Mouse (Mus musculus) spleen, adult 2 months (tissue): ENCODE measurements around the gene Gm14862. TPM values are rescaled to one million over a fixed set of nuclear protein-coding genes. Genes with fewer than 3 reads are reported as not detected.

ENCODE experiments used
- DNase-seq, 2 experiments: peaks; one replicate each; pipeline versions ENCODE4 v3.0.0 to v3.0.0-alpha.2; 2012 to 2021; ENCODE audit warnings: low spot score in 2 of 2, low read depth in 1 of 2
- H3K27ac ChIP-seq: fragments of 200-500 bp; 2 replicates; pipeline ENCODE4 v1.5.1; 2012; ENCODE audit warnings: low read length, inconsistent platforms; ENCODE audit not compliant: insufficient read depth
- H3K27me3 ChIP-seq: fragments of 200-500 bp; 2 replicates; pipeline ENCODE4 v1.6.1; 2012; ENCODE audit warnings: mild to moderate bottlenecking, moderate library complexity, low read length, inconsistent platforms; ENCODE audit not compliant: control insufficient read depth, insufficient read depth
- H3K36me3 ChIP-seq: fragments of 200-500 bp; 2 replicates; pipeline ENCODE4 v1.6.1; 2012; ENCODE audit warnings: mild to moderate bottlenecking, low read length, inconsistent platforms; ENCODE audit not compliant: control insufficient read depth, insufficient read depth
- H3K4me1 ChIP-seq: fragments of 200-500 bp; 2 replicates; pipeline ENCODE4 v1.6.1; 2011; ENCODE audit warnings: inconsistent platforms; ENCODE audit not compliant: control insufficient read depth, insufficient read depth, insufficient read length
- H3K4me3 ChIP-seq: fragments of 200-500 bp; 2 replicates; pipeline ENCODE4 v1.5.1; 2011; ENCODE audit warnings: mild to moderate bottlenecking, inconsistent platforms; ENCODE audit not compliant: insufficient read depth, insufficient read length; ENCODE audit errors: extremely low read depth
- CTCF ChIP-seq: fragments of 200-500 bp; IDR thresholded peaks from 2 replicates; pipeline ENCODE4 v1.5.1; 2011; ENCODE audit warnings: mild to moderate bottlenecking, inconsistent platforms; ENCODE audit not compliant: insufficient read depth, insufficient read length, insufficient replicate concordance; ENCODE audit errors: extremely low read depth
- POLR2A ChIP-seq: fragments of 200-500 bp; IDR thresholded peaks from 2 replicates; pipeline ENCODE4 v1.6.1; 2011; ENCODE audit warnings: low read depth, low read length, inconsistent platforms
- WGBS: fragments of 180-500 bp; shearing (Covaris S2); methylation state at CpG from one replicate; pipeline ENCODE4 v1.1.7; 2018; 5-methylcytosine and 5-hydroxymethylcytosine counted together
- polyA plus RNA-seq: library from polyadenylated mRNA; depleted of rRNA; stranded (reverse); fragments of >200 nt; gene quantifications from 2 replicates; pipeline ENCODE4 v1.2.3, GENCODE M21; 2012

Gm14862 gene
- polyA plus RNA-seq, 1 experiment = 0.09 TPM

DNA sequence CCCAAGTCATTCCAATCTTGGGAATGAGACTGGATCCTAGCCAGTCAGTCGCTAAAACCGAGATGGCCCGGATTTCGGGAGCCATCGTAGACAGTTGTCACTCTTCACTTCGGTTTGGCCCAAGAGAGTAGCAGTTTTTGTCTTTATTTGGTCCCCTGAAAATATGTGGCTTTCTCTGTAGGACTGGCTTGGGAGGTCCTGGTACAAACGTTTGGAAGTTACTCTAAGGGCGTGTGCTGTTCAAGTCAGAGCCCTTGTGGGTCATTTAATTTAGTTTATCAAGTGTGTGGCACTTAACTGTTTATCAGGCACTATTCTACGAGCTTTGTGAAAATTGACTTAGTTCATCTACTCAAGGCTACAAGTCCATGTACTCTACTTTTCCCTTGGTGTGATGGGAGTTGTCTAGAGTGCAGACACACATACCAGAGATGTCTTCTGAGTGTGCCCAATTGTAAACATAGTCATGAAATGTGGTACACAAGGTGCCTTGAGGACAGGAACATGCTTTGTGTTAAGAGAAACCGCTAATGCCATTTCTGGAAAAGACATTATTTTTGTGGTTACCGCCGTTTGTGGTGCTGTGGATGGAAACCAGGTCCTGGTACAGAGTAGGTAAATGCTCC is 16.8 kb upstream of the Gm14862 start:
- H3K27me3 ChIP-seq = no peaks in the 10 kb centered on the region
- H3K27ac ChIP-seq = peak overlapping the region; percentile 74; the same call in 1 of the 2 replicates
- TF ChIP-seq POLR2A = no peak
- no peak for TF ChIP-seq CTCF
- H3K36me3 ChIP-seq = no peaks in the 10 kb centered on the region
- 54% methylated on average over 12 of the region's 12 CpGs for WGBS
- no peaks in the 10 kb centered on the region; the same call in 1 of the 2 replicates for H3K4me1 ChIP-seq
- peak overlapping the region; percentile 68; the same call in 1 of the 2 replicates for H3K4me3 ChIP-seq
- DNase-seq = no peak

DNA sequence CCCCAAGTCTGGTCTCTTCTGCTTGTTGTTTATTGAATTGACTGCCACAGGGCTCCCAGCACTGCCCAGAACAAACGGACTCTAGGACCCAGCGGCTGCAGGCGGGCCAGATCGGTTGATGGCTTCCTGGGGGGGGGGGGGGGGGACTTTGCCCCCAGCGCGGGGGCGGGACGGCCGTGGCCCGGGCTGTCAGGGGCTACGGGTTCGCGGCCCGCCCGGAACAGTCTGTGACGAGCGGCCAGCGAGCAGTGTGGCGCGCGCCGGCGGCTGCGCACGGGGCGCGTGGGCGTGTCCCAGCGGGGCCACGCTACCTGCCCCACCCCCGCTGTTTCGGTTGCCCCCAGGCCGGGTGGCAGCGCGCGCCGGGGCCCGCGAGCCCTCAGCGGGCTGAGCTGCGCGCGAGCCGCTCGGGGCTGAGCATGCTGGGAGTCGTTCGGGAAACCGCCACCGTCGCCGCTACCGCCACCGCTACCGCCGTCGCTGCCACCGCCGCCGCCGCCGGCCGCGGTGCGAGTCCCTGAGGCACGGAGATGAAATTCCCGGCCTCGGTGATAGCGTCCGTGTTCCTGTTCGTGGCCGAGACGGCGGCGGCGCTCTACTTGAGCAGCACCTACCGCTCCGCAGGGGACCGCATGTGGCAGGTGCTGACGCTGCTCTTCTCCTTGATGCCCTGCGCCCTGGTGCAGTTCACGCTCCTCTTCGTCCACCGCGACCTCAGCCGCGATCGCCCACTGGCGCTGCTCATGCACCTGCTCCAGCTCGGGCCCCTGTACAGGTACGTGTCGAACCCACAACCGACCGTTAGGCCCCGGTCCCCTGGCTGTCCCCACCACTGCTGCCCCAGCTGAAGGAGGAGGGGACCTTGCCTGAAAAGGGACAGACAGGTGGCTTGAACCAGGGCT is 16.0 kb upstream of the Gm14862 start, which contains the start of gene Xk:
Gene Xk (plus strand): TSS at position 297 of the 902 bp plus-strand sequence.
- Histone ChIP-seq H3K36me3 (no peaks in the 10 kb centered on the region), H3K27me3 (no peaks in the 10 kb centered on the region), H3K27ac (peak within 1 kb of the TSS; percentile 74), H3K4me3 (peak within 1 kb of the TSS; percentile 68), H3K4me1 (no peaks in the 10 kb centered on the region; the same call in 1 of the 2 replicates)
- 17% methylated on average over 62 of the region's 94 CpGs for WGBS
- DNase-seq = peak; percentile 15 to 53
- no peak for TF ChIP-seq CTCF
- TF ChIP-seq POLR2A = no peak

DNA sequence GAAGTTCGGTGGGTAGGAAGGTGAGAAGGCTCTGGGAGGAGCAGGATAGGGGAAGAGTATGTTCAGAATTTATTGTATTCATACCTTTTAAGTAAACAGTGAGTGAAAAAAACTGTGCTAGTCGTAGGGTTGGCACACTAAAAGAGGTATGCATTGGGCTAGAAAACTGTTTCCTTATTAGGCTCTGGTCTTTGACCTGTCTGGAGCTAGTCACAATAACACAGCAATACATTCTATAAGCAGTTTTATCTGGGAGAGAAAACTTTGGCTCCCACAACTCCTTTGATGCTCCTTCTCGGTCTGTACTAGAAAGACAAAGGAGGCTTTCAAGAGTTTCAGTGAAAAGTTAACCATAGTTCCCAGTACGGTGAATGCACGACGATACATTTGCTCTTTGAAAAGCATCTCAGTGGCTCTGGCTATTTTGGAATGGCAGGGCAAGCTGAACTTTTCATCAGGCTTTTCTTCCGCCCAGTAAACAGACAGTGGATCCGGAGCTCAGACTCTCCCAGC is 15.3 kb upstream of the Gm14862 start:
- DNase-seq = no peak
- no peaks in the 10 kb centered on the region for H3K27me3 ChIP-seq
- TF ChIP-seq CTCF (no peak), POLR2A (no peak)
- H3K27ac ChIP-seq = peak overlapping the region; percentile 22; the same call in 1 of the 2 replicates
- H3K36me3 ChIP-seq = no peaks in the 10 kb centered on the region
- 34% methylated on average over 8 of the region's 8 CpGs for WGBS
- H3K4me3 ChIP-seq = peak overlapping the region; percentile 68
- no peaks in the 10 kb centered on the region; the same call in 1 of the 2 replicates for H3K4me1 ChIP-seq

DNA sequence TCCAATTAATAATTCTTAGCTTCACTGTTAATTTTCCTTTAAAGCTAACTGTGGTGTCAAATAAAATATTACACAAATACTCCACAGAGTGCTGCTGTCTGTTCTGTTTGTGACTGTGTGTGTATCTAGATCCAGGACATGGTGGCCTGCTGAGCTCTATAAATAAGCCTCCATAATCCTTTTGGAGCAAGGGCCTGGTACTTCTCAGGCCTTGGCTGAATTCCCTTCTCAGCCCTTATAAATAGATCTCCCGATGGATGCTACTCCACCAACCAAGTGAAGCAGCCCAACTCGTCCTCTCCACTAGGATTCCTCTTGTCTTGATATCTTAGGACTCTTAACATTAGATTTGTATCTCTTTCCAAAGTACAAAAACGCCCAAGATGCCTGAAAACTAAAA is 14.4 kb upstream of the Gm14862 start:
- no peak overlapping the region for H3K27ac ChIP-seq
- H3K4me1 ChIP-seq = no peaks in the 10 kb centered on the region; the same call in 1 of the 2 replicates
- H3K36me3 ChIP-seq = no peaks in the 10 kb centered on the region
- no peak overlapping the region for H3K4me3 ChIP-seq
- DNase-seq = no peak
- no peaks in the 10 kb centered on the region for H3K27me3 ChIP-seq
- TF ChIP-seq CTCF (no peak), POLR2A (no peak)
- WGBS = 71% methylated on average over 3 of the region's 3 CpGs

DNA sequence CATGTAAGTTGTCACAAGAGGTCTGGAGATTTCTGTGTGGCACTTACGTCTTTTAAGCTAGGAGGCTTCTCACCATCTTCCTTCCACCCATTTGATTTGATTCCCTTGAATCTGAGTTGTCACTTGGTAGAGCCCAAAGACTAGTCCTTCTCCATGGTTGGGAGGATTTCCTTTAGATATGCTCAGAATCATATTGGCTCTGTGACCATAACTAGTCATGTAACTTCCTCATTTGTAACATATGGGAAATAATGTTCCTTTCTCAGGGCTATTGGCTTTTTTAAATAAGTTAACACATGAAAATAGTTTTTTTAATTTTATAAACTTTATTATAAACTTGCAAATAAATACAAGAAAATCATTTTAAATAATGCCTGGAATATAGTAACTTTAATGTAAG is 2.6 kb upstream of the Gm14862 start:
- Histone ChIP-seq H3K27ac (no peak overlapping the region), H3K4me1 (no peaks in the 10 kb centered on the region), H3K27me3 (no peaks in the 10 kb centered on the region), H3K4me3 (no peak overlapping the region), H3K36me3 (no peaks in the 10 kb centered on the region)
- TF ChIP-seq POLR2A (no peak), CTCF (no peak)
- DNase-seq = no peak
- WGBS = 83% methylated on average over 1 of the region's 1 CpGs

DNA sequence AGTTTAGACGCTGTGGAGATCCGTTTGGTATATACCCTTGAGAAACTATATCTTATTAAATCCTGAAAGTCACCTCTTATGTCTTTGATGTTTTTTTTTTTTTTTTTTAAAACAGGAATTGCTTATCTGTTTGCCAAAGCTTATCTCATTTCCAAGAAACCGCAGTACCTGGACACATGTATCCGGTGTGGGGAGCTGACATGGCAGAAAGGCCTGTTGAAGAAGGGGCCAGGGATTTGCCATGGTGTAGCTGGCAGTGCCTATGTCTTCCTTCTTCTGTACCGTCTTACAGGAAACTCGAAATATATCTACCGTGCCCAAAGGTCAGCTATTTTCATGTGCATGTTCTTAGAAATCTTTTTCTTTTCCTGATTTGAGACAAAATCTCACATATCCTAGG is 1.1 kb upstream of the Gm14862 start:
- H3K27ac ChIP-seq = no peak overlapping the region
- H3K27me3 ChIP-seq = no peaks in the 10 kb centered on the region
- no peak for DNase-seq
- no peaks in the 10 kb centered on the region for H3K36me3 ChIP-seq
- TF ChIP-seq CTCF (no peak), POLR2A (no peak)
- no peaks in the 10 kb centered on the region for H3K4me1 ChIP-seq
- 83% methylated on average over 7 of the region's 7 CpGs for WGBS
- H3K4me3 ChIP-seq = no peak overlapping the region

DNA sequence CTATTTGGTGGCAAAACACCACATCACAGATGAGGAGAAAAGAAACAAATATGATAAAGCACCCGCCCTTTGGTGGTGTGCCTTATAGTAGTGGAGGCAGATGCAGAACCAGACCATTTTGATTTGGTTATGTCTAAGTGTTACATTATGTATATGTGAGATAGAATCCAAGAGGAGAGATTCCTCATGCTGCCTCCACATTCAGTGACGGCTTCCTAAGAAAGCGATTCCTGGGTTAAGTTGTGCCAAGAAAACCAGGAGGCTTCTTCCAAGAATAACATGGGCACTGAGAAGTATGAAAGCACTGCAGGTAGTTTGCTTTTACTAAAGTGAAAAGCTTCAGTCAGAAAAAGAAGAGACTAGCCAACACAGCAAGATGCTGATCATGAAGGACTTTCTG is 1.8 kb downstream of the Gm14862 start:
- Histone ChIP-seq H3K27me3 (no peaks in the 10 kb centered on the region), H3K27ac (no peak overlapping the region), H3K4me1 (no peaks in the 10 kb centered on the region), H3K36me3 (no peaks in the 10 kb centered on the region), H3K4me3 (no peak overlapping the region)
- DNase-seq = no peak
- TF ChIP-seq POLR2A (no peak), CTCF (no peak)
- 93% methylated on average over 3 of the region's 3 CpGs for WGBS
